Mouse (Mus musculus) heart, postnatal 25 days (tissue): ENCODE measurements at regions not wholly inside any gene's neighbourhood (a gene's known extent, or its start where the extent isn't known, plus 50 kb on each side); places are given as distances from the start of the nearest gene placed in this dataset.
"Not testable (repeated sequence)": the region's sequence is repeated elsewhere in the genome, so short reads cannot be mapped to it uniquely, and the experiment has no call there.

ENCODE experiments used
- DNase-seq: peaks from one replicate; pipeline ENCODE4 v3.0.0; 2022; ENCODE audit warnings: low spot score
- intact Hi-C: fragments of 180-260 bp; cut with DNase I; formaldehyde crosslinking; loops from one replicate; pipeline ENCODE4 v1.15.1; 2025

DNA sequence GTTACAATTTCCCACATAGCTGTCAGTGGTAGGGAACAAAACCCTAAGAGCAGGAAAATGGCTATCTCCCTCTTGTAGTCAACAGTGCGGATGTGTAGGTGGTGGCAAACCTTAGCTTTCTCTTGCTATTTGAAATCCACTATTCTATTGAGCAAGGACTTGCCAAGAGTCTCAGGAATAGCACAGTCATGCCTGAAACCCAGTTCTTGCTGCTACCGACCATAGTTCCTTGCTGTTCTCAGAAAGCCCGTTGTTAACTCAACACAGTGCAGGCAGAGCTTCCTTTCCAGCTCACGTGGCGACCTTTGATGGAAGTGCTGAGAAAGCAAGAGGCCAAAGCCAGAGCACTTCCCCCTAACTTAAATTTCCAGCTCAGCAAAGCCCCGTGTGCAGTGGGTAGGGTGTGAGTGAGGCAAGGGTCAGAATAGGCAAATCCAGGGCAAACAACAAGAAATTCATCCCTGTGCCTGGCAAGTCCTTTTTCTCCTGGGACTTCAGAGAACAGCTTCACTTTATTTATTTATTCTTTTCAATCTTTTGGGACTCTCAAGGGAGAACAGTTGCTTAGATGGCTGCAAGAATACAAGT is 131.9 kb downstream of the Snx18 start:
- no peak for DNase-seq
- intact Hi-C loops: no loop called here

- intact Hi-C loops: no loop called here
- no peak for DNase-seq
These were observed 132.9 kb downstream of the Snx18 start for GRCm38 (mm10) chr13:113485511-113485910.

GRCm38 (mm10) chr13:113484159-113484762 is 134.1 kb downstream of the Snx18 start:
- intact Hi-C loops: no loop called here
- no peak for DNase-seq

DNA sequence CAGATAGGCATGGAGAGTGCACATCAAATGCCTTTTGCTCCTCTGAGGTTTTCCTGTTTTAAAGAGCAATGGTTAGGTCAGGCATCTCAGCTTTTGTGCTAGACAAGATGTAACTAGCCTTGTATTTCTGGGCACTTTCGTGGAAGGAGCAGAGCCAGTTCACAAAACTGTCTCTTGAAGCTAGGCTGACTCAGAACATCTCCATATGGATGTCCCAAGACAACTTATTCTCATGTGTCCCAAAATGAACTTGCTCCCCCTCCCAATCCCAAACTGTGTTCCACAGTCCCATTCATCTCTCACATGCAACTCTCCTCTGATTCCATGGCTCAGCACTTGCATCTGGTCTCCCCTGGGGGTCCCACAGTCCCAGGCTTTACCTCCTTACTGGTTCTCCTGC is 135.5 kb downstream of the Snx18 start:
- DNase-seq: no peak
- intact Hi-C loops: no loop called here

- intact Hi-C loops: no loop called here
- DNase-seq: no peak
These were observed 140.4 kb downstream of the Snx18 start for GRCm38 (mm10) chr13:113477901-113478510.

GRCm38 (mm10) chr13:113470822-113471557 is 147.4 kb downstream of the Snx18 start:
- no peak for DNase-seq
- intact Hi-C loops: no loop called here

- no peak for DNase-seq
- intact Hi-C loops: no loop called here
These were observed 153.9 kb downstream of the Snx18 start for GRCm38 (mm10) chr13:113464190-113465064.

GRCm38 (mm10) chr13:113463420-113463819 is 154.9 kb downstream of the Snx18 start:
- intact Hi-C loops: no loop called here
- no peak for DNase-seq

DNA sequence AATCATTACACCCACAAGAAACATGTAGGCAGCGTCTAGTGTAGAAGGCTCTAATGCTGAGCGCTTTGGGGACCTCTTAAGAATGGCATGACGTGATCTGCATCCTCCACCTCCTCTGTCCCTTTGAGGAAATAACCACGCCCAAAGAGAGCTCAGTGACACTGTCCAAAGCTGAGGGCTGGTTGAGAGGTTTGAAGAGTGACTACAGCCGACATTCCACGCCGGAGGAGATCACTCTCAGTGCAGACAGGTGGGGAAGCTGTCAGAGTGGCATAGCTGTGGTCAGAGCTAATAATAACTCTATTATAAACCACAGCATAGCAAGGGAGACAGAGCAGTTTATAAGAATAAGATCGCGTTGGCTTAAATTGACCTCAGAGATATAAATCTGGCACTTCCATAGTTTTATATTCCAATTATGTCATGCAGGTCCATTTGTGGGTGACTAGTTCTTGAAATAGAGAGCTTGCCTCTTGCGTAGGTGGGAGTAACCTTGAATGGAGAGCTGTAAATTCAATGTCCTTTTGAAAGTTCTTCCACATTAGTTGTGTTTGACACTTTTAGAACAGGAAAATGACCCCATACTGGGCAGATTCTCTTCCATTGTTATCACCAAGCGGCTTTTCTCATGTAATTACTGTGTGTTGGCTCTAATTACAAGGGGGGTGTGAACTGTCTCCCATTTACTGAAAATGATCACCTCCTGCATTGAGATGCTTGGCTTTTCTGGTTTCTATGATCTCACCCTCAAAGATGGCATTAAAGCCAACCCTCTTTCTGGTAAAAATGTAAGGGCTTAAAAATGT is 161.7 kb downstream of the BC067074 start:
- no peak for DNase-seq
- intact Hi-C loops: no loop called here

GRCm38 (mm10) chr13:113448378-113448777 is 155.4 kb downstream of the BC067074 start:
- DNase-seq: no peak
- intact Hi-C loops: no loop called here

- no peak for DNase-seq
- intact Hi-C loops: no loop called here
These were observed 153.3 kb downstream of the BC067074 start for GRCm38 (mm10) chr13:113446226-113446625.

DNA sequence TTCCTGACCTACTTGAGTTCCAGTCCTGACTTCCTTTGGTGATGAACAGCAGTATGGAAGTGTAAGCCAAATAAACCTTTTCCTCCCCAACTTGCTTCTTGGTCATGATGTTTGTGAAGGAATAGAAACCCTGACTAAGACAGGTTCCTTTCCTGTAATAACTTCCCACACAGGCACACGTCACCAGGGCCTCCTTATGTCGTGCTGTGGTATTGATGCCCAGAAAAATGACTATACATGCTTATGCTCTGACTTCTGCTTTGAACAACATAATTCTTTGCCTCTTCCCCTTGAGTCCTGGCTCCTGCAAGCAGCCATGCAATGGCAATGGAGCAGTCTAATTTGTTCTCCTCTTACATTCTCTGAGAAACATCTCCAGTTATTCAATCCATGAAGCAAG is 151.5 kb downstream of the BC067074 start:
- intact Hi-C loops: not testable (repeated sequence)

GRCm38 (mm10) chr13:113443078-113443477 is 150.1 kb downstream of the BC067074 start:
- DNase-seq: no peak
- intact Hi-C loops: no loop called here

More for the DNA sequence above, 151.5 kb downstream of the BC067074 start:
- not testable (repeated sequence) for DNase-seq

DNA sequence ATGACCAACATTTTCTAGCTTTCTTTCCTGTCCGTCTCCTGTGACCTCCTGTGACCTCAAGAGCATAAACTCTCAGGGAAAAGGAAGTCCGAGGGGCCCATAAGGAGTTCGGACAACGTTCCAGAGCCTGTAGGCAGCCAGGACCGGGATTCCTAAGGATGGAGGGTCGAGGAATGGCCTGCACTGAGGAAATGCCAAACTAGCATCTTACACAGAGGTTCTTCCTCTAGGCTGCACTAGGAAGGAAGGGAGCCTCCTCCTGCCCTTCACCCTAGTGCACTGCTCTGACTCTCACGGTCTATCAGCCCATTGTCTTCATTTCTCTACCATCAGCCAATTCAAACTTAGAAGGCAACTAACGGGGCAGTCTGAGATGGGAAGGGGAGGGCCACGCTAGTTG is 149.2 kb downstream of the BC067074 start:
- DNase-seq: no peak
- intact Hi-C loops: no loop called here

GRCm38 (mm10) chr13:113440137-113440536 is 147.2 kb downstream of the BC067074 start:
- DNase-seq: no peak
- intact Hi-C loops: no loop called here

- no peak for DNase-seq
- intact Hi-C loops: no loop called here
These were observed 146.6 kb downstream of the BC067074 start for GRCm38 (mm10) chr13:113439516-113439915.

DNA sequence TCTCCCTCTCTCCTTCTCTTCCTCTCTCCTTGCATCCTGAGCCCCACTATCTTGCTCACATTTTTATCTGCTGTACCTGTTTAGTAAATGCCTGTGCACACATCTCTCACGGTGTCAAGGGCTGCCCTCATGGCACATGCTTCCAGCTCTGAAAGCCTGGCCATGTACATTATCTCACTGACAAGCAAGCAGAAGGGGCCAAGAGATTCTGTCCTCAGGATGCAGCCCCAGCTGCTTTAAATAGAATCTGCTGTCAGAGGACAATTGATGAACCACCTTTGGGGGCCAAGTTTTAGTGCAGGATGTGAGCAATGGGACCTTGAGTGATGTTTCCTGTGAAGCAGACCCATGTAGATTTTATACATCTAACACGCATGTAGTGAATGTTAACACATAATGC is 145.9 kb downstream of the BC067074 start:
- intact Hi-C loops: no loop called here
- DNase-seq: no peak

DNA sequence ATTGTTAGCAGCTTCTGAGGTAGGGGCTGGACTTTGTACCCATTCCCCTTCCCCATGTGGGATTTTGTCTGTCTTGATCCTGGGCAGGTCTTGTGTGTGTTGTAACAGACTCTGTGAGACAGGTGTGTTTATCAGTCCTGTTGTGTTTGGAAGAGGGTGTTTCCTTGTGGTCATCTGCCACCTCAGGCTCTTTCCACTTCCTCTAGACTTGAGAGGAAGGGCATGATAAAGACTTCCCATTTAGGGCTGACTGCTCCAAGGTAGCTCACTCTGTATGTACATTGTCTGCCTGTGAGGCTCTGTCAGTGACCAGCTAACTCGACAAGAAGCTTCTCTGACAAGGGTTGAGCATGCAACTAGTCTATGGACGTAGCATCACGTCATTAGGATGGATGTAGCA is 143.3 kb downstream of the BC067074 start:
- DNase-seq: no peak
- intact Hi-C loops: no loop called here

- DNase-seq: no peak
- intact Hi-C loops: no loop called here
These were observed 142.2 kb downstream of the BC067074 start for GRCm38 (mm10) chr13:113435117-113435516.
